Mouse (Mus musculus) bone marrow, adult 2 months (tissue): ENCODE measurements around the gene Nfe2l3.

Experiments used
- CTCF ChIP-seq: fragments of 200-500 bp; IDR thresholded peaks from 2 replicates; pipeline ENCODE4 v1.5.1; 2011; ENCODE audit warnings: low read length, control low read depth; ENCODE audit not compliant: control insufficient read depth, insufficient read depth
- POLR2A ChIP-seq: fragments of 200-500 bp; IDR thresholded peaks from 2 replicates; pipeline ENCODE4 v1.6.1; 2011; ENCODE audit warnings: low read depth, mild to moderate bottlenecking, control low read depth, low read length, borderline replicate concordance; ENCODE audit not compliant: control insufficient read depth

- TF ChIP-seq CTCF (no peak), POLR2A (no peak)
These were observed 23.7 kb downstream of the Nfe2l3 start for GRCm38 (mm10) chr6:51456198-51456597.
